Mouse (Mus musculus): ENCODE results near the gene Ddx4. TPM values are rescaled to one million over a fixed set of nuclear protein-coding genes. Genes with fewer than 3 reads are reported as not detected.

The Ddx4 gene
- total RNA-seq, 2 experiments from 2014 or later, result not detected

GRCm38 (mm10) chr13:112573800-112574199 lies 78.5 kb downstream of the Ddx4 start:
- TF ChIP-seq CTCF (IDR thresholded peaks at IDR 0.05), result no peak
- intact Hi-C loops (cut with DNase I), result no loop called here
- no peak overlapping the region for H3K4me3 ChIP-seq
- no peak overlapping the region for H3K27ac ChIP-seq
- DNase-seq, result no peak

- no peak for DNase-seq
- no peak for TF ChIP-seq CTCF (IDR thresholded peaks at IDR 0.05)
- intact Hi-C loops (cut with DNase I), result no loop called here
These were observed 81.5 kb downstream of the Ddx4 start for GRCm38 (mm10) chr13:112570768-112571167.

GRCm38 (mm10) chr13:112569606-112570005 lies 82.7 kb downstream of the Ddx4 start:
- H3K27ac ChIP-seq, result no peak overlapping the region
- DNase-seq, result no peak
- intact Hi-C loops (cut with DNase I), result no loop called here
- TF ChIP-seq CTCF (IDR thresholded peaks at IDR 0.05), result no peak
- H3K4me3 ChIP-seq, result no peak overlapping the region

More at GRCm38 (mm10) chr13:112570768-112571167, 81.5 kb downstream of the Ddx4 start:
- H3K4me3 ChIP-seq, result no peak overlapping the region
- H3K27ac ChIP-seq, result no peak overlapping the region

- no peak overlapping the region for H3K27ac ChIP-seq
- intact Hi-C loops (cut with DNase I), result no loop called here
- DNase-seq, result no peak
- H3K4me3 ChIP-seq, result no peak overlapping the region
- TF ChIP-seq CTCF (IDR thresholded peaks at IDR 0.05), result no peak
These were observed 91.6 kb downstream of the Ddx4 start for GRCm38 (mm10) chr13:112560554-112561138.

GRCm38 (mm10) chr13:112556501-112556900 lies 95.8 kb downstream of the Ddx4 start:
- no peak for TF ChIP-seq CTCF (IDR thresholded peaks at IDR 0.05)
- no peak overlapping the region for H3K27ac ChIP-seq
- intact Hi-C loops (cut with DNase I), result no loop called here
- no peak for DNase-seq
- H3K4me3 ChIP-seq, result no peak overlapping the region

GRCm38 (mm10) chr13:112553304-112553703 lies 99.0 kb downstream of the Ddx4 start:
- DNase-seq, result no peak
- Histone ChIP-seq H3K4me3 (no peak overlapping the region), H3K27ac (no peak overlapping the region)
- no peak for TF ChIP-seq CTCF (IDR thresholded peaks at IDR 0.05)
- intact Hi-C loops (cut with DNase I), result no loop called here

GRCm38 (mm10) chr13:112551641-112552548 lies 100.4 kb downstream of the Ddx4 start:
- TF ChIP-seq CTCF (IDR thresholded peaks at IDR 0.05), result no peak

More at GRCm38 (mm10) chr13:112551641-112552548, 100.4 kb downstream of the Ddx4 start:
- DNase-seq, result no peak
- H3K4me3 ChIP-seq, result no peak overlapping the region
- intact Hi-C loops (cut with DNase I), result no loop called here
- no peak overlapping the region for H3K27ac ChIP-seq

Other genes starting within 250 kb of the Ddx4 start
- 100 to 1,000 TPM; 171 to 183 TPM for gene Il6st, start 188.4 kb downstream of the Ddx4 start, total RNA-seq (2021)
- under 1 TPM in 1 of 2 experiments, not detected in 1; 0.14 TPM for gene Il31ra, start 58.1 kb downstream of the Ddx4 start, total RNA-seq (2021)
- 1 to 10 TPM; 6.9 to 8.1 TPM for gene Slc38a9, start 8.3 kb upstream of the Ddx4 start, total RNA-seq (2021)
- 10 to 100 TPM; 35.6 to 49.4 TPM for gene Plpp1, start 148.3 kb upstream of the Ddx4 start, total RNA-seq (2021)